Mouse (Mus musculus): ENCODE measurements around the gene Tjp2. TPM values are rescaled to one million over a fixed set of nuclear protein-coding genes. Genes with fewer than 3 reads are reported as not detected.

The Tjp2 gene
- polyA plus RNA-seq, 1 experiment from 2014 or later = 22.7 TPM

DNA sequence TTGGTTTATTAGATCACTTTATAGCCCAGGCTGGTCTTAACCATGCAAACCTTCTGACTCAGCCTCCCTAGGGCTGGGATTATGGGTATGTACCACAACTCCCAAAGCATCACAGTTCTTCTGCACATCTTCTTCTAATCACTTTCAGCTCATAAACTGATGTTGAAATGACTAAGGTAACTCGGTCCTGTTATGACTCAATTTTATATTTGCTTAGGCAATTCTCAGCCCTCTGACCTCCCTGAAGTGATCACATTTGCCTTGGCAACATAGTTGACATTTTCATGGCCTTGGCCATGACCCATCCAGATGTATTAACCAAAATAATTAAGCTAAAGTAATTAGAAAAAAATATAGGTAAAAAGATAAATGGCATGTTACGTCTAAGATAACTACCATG, 134.5 kb downstream of the Tjp2 start:
- no peak overlapping the region for H3K9ac ChIP-seq (ENCODE audit: low read length)
- H3K4me3 ChIP-seq (ENCODE audit: control insufficient read depth in 1 of 2, insufficient read depth in 1 of 2, low read depth in 1 of 2, low read length in 2 of 2) = no peak overlapping the region
- H3K4me2 ChIP-seq (ENCODE audit: low read length) = no peak overlapping the region
- no peaks in the 10 kb centered on the region for H3K27me3 ChIP-seq (ENCODE audit: control insufficient read depth, insufficient read depth, low read length)
- no peak overlapping the region for H3K27ac ChIP-seq (replicated peaks in 1 of 2; ENCODE audit: control insufficient read depth in 1 of 2, insufficient read depth in 1 of 2, low read depth in 2 of 2, low read length in 2 of 2)
- no peaks in the 10 kb centered on the region for H3K9me3 ChIP-seq (ENCODE audit: control insufficient read depth, low read length)
- no peaks in the 10 kb centered on the region; a peak in 1 of 4 replicates for H3K4me1 ChIP-seq (ENCODE audit: control insufficient read depth in 2 of 2, insufficient read depth in 2 of 2, low read length in 2 of 2)
- WGBS = 90% methylated on average over 2 of the region's 2 CpGs
- peaks cover 19% of the 10 kb centered on the region for H3K36me3 ChIP-seq (ENCODE audit: control insufficient read depth, insufficient read depth, low read length)
- no peak for ATAC-seq (ENCODE audit: insufficient number of reproducible peaks, insufficient read depth, low FRiP score, low read depth)

- no peak overlapping the region for H3K9ac ChIP-seq (ENCODE audit: low read length)
- no peak for ATAC-seq (ENCODE audit: insufficient number of reproducible peaks, insufficient read depth, low FRiP score, low read depth)
- no peaks in the 10 kb centered on the region for H3K36me3 ChIP-seq (ENCODE audit: control insufficient read depth, insufficient read depth, low read length)
- no peak overlapping the region for H3K4me3 ChIP-seq (ENCODE audit: control insufficient read depth in 1 of 2, insufficient read depth in 1 of 2, low read depth in 1 of 2, low read length in 2 of 2)
- H3K4me1 ChIP-seq (ENCODE audit: control insufficient read depth in 2 of 2, insufficient read depth in 2 of 2, low read length in 2 of 2) = peaks cover 6 to 10% of the 10 kb centered on the region in 2 experiments
- no peak overlapping the region for H3K4me2 ChIP-seq (ENCODE audit: low read length)
- H3K27me3 ChIP-seq (ENCODE audit: control insufficient read depth, insufficient read depth, low read length) = no peaks in the 10 kb centered on the region
- no peak overlapping the region for H3K27ac ChIP-seq (replicated peaks in 1 of 2; ENCODE audit: control insufficient read depth in 1 of 2, insufficient read depth in 1 of 2, low read depth in 2 of 2, low read length in 2 of 2)
- no peaks in the 10 kb centered on the region for H3K9me3 ChIP-seq (ENCODE audit: control insufficient read depth, low read length)
- 77% methylated on average over 2 of the region's 2 CpGs for WGBS
Measured at GRCm38 (mm10) chr19:24085306-24085705, 139.5 kb downstream of the Tjp2 start.

DNA sequence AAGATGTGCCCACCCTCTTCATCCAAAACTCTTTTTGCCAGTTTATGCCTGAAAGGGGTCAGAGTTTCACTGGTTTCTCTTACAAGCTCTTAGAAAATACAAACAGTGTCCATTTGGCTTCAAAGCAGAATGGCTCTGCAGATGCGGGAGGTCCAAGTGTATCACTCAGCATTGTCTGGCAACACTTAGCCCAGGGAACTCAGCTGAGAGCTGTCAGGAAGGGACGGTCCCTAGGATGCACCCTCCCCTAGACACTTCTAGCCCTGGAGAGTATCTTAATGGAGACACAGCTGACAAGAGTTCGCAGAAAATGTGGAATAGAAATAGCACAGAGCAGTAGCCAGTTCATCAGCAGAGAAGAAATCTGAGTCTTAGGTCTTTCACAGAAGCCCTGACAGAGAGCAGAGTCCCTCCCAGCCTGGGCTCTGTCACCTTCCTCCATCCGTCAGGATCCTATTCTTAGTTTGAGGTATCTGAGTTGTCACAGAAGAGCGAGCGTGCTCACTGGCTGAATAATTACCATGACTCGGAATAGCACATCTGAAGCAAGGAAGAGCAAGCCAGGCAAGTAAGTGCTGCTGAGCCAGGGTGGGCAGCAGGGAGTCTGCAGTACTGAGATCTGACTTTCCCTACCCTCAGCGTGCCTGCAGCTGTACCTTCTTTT, 144.3 kb downstream of the Tjp2 start:
- Histone ChIP-seq H3K9ac (ENCODE audit: low read length) (peak overlapping the region; percentile 36), H3K9me3 (ENCODE audit: control insufficient read depth, low read length) (no peaks in the 10 kb centered on the region), H3K4me2 (ENCODE audit: low read length) (peak overlapping the region; percentile 45), H3K27ac (replicated peaks in 1 of 2; ENCODE audit: control insufficient read depth in 1 of 2, insufficient read depth in 1 of 2, low read depth in 2 of 2, low read length in 2 of 2) (peak overlapping the region; percentile 78 to 86), H3K36me3 (ENCODE audit: control insufficient read depth, insufficient read depth, low read length) (no peaks in the 10 kb centered on the region), H3K4me1 (ENCODE audit: control insufficient read depth in 2 of 2, insufficient read depth in 2 of 2, low read length in 2 of 2) (peaks cover 14 to 19% of the 10 kb centered on the region in 2 experiments), H3K4me3 (ENCODE audit: control insufficient read depth in 1 of 2, insufficient read depth in 1 of 2, low read depth in 1 of 2, low read length in 2 of 2) (no peak overlapping the region), H3K27me3 (ENCODE audit: control insufficient read depth, insufficient read depth, low read length) (no peaks in the 10 kb centered on the region)
- 10% methylated on average over 8 of the region's 8 CpGs for WGBS
- peak; percentile 80 for ATAC-seq (ENCODE audit: insufficient number of reproducible peaks, insufficient read depth, low FRiP score, low read depth)

DNA sequence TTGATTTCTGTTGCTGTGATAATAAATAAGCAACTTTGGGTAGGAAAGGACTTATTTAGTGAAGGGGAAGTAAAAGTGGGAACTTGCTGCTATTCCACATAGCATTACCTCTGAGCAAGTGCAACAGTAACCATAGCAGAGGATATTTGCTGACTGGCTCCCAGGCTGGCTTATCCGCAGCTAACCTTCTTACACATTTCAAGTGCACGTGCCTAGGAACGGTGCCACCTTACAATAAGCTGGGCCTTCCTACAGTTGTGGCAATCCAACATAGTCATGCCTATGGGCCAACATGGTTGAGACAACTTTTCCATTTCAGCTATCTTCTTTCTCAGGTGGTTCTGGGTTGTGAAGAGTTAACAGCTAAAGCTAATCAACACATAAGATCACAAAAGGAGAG, 147.2 kb downstream of the Tjp2 start:
- H3K27ac ChIP-seq (replicated peaks in 1 of 2; ENCODE audit: control insufficient read depth in 1 of 2, insufficient read depth in 1 of 2, low read depth in 2 of 2, low read length in 2 of 2) = no peak overlapping the region
- no peaks in the 10 kb centered on the region for H3K36me3 ChIP-seq (ENCODE audit: control insufficient read depth, insufficient read depth, low read length)
- no peaks in the 10 kb centered on the region for H3K27me3 ChIP-seq (ENCODE audit: control insufficient read depth, insufficient read depth, low read length)
- peaks cover 6% of the 10 kb centered on the region; the same call in 1 of the 2 replicates for H3K9me3 ChIP-seq (ENCODE audit: control insufficient read depth, low read length)
- no peak overlapping the region for H3K9ac ChIP-seq (ENCODE audit: low read length)
- WGBS = 88% methylated on average over 3 of the region's 3 CpGs
- no peak for ATAC-seq (ENCODE audit: insufficient number of reproducible peaks, insufficient read depth, low FRiP score, low read depth)
- peaks cover 14 to 19% of the 10 kb centered on the region in 2 experiments for H3K4me1 ChIP-seq (ENCODE audit: control insufficient read depth in 2 of 2, insufficient read depth in 2 of 2, low read length in 2 of 2)
- H3K4me2 ChIP-seq (ENCODE audit: low read length) = no peak overlapping the region
- no peak overlapping the region for H3K4me3 ChIP-seq (ENCODE audit: control insufficient read depth in 1 of 2, insufficient read depth in 1 of 2, low read depth in 1 of 2, low read length in 2 of 2)

DNA sequence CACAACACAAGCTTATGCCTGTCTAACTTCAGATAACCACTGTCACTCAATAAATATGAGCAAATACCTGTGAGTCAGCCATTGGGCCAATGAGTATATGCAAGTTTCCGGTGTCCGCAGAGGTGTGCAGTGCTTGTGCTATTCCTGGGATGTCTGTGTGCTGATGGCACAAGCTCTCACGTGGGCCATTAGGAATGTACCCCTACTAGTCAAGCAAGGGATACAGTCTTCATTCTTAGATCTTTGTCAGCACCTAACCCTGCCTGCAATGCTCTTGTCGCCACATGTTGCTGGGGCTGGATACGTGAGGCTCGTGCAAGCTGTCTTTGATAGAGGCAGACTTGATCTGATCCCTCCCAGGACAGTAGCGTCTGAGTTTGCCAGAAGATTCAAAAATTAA, 148.3 kb downstream of the Tjp2 start:
- H3K27me3 ChIP-seq (ENCODE audit: control insufficient read depth, insufficient read depth, low read length) = no peaks in the 10 kb centered on the region
- peaks cover 6% of the 10 kb centered on the region; the same call in 1 of the 2 replicates for H3K9me3 ChIP-seq (ENCODE audit: control insufficient read depth, low read length)
- no peaks in the 10 kb centered on the region for H3K36me3 ChIP-seq (ENCODE audit: control insufficient read depth, insufficient read depth, low read length)
- WGBS = 56% methylated on average over 7 of the region's 7 CpGs
- peaks cover 14 to 19% of the 10 kb centered on the region in 2 experiments for H3K4me1 ChIP-seq (ENCODE audit: control insufficient read depth in 2 of 2, insufficient read depth in 2 of 2, low read length in 2 of 2)
- no peak for ATAC-seq (ENCODE audit: insufficient number of reproducible peaks, insufficient read depth, low FRiP score, low read depth)
- no peak overlapping the region for H3K4me2 ChIP-seq (ENCODE audit: low read length)
- H3K9ac ChIP-seq (ENCODE audit: low read length) = no peak overlapping the region
- no peak overlapping the region for H3K4me3 ChIP-seq (ENCODE audit: control insufficient read depth in 1 of 2, insufficient read depth in 1 of 2, low read depth in 1 of 2, low read length in 2 of 2)
- H3K27ac ChIP-seq (replicated peaks in 1 of 2; ENCODE audit: control insufficient read depth in 1 of 2, insufficient read depth in 1 of 2, low read depth in 2 of 2, low read length in 2 of 2) = no peak overlapping the region

- Histone ChIP-seq H3K9ac (ENCODE audit: low read length) (no peak overlapping the region), H3K4me1 (ENCODE audit: control insufficient read depth in 2 of 2, insufficient read depth in 2 of 2, low read length in 2 of 2) (peaks cover 11 to 15% of the 10 kb centered on the region in 2 experiments), H3K36me3 (ENCODE audit: control insufficient read depth, insufficient read depth, low read length) (no peaks in the 10 kb centered on the region), H3K27me3 (ENCODE audit: control insufficient read depth, insufficient read depth, low read length) (no peaks in the 10 kb centered on the region), H3K9me3 (ENCODE audit: control insufficient read depth, low read length) (peaks cover 6% of the 10 kb centered on the region; the same call in 1 of the 2 replicates), H3K4me2 (ENCODE audit: low read length) (no peak overlapping the region), H3K4me3 (ENCODE audit: control insufficient read depth in 1 of 2, insufficient read depth in 1 of 2, low read depth in 1 of 2, low read length in 2 of 2) (no peak overlapping the region), H3K27ac (replicated peaks in 1 of 2; ENCODE audit: control insufficient read depth in 1 of 2, insufficient read depth in 1 of 2, low read depth in 2 of 2, low read length in 2 of 2) (no peak overlapping the region)
- WGBS = 72% methylated on average over 8 of the region's 8 CpGs
- no peak for ATAC-seq (ENCODE audit: insufficient number of reproducible peaks, insufficient read depth, low FRiP score, low read depth)
Measured at GRCm38 (mm10) chr19:24075927-24076326, 148.9 kb downstream of the Tjp2 start.

- H3K9ac ChIP-seq (ENCODE audit: low read length) = no peak overlapping the region
- H3K36me3 ChIP-seq (ENCODE audit: control insufficient read depth, insufficient read depth, low read length) = no peaks in the 10 kb centered on the region
- H3K27ac ChIP-seq (replicated peaks in 1 of 2; ENCODE audit: control insufficient read depth in 1 of 2, insufficient read depth in 1 of 2, low read depth in 2 of 2, low read length in 2 of 2) = no peak overlapping the region
- H3K4me1 ChIP-seq (ENCODE audit: control insufficient read depth in 2 of 2, insufficient read depth in 2 of 2, low read length in 2 of 2) = peaks cover 2 to 6% of the 10 kb centered on the region in 2 experiments; a peak in 2 of 4 replicates
- peaks cover 6% of the 10 kb centered on the region; the same call in 1 of the 2 replicates for H3K9me3 ChIP-seq (ENCODE audit: control insufficient read depth, low read length)
- no peak for ATAC-seq (ENCODE audit: insufficient number of reproducible peaks, insufficient read depth, low FRiP score, low read depth)
- H3K4me3 ChIP-seq (ENCODE audit: control insufficient read depth in 1 of 2, insufficient read depth in 1 of 2, low read depth in 1 of 2, low read length in 2 of 2) = no peak overlapping the region
- H3K27me3 ChIP-seq (ENCODE audit: control insufficient read depth, insufficient read depth, low read length) = no peaks in the 10 kb centered on the region
- WGBS = 72% methylated on average over 4 of the region's 4 CpGs
- H3K4me2 ChIP-seq (ENCODE audit: low read length) = no peak overlapping the region
Measured at GRCm38 (mm10) chr19:24073155-24073554, 151.7 kb downstream of the Tjp2 start.
